Mouse (Mus musculus) embryonic facial prominence, embryonic 14.5 days (tissue): ENCODE measurements around the gene Unc5b. TPM values are rescaled to one million over a fixed set of nuclear protein-coding genes. Genes with fewer than 3 reads are reported as not detected.

Experiments used
- ATAC-seq: fragments of 200-750 bp; cut with Nextera tagmentation; 2 replicates; pipeline ENCODE4 v1.8.0; 2017; ENCODE audit warnings: low read depth, moderate number of reproducible peaks, moderate TSS enrichment
- DNase-seq: peaks from one replicate; pipeline ENCODE4 v3.0.0-alpha.2; 2015; ENCODE audit warnings: low spot score
- H3K27ac ChIP-seq: fragments of 300-500 bp; sonication (generic); replicated peaks from 2 replicates; pipeline ENCODE4 v1.5.1; 2014; ENCODE audit warnings: low read depth, mild to moderate bottlenecking, low read length, moderate library complexity
- H3K27me3 ChIP-seq: fragments of 300-500 bp; sonication (generic); replicated peaks from 2 replicates; pipeline ENCODE4 v1.6.1; 2014; ENCODE audit warnings: low read length; ENCODE audit not compliant: control insufficient read depth, insufficient read depth
- H3K36me3 ChIP-seq: fragments of 300-500 bp; sonication (generic); 2 replicates; pipeline ENCODE4 v1.6.1; 2014; ENCODE audit warnings: low read length, mixed read lengths; ENCODE audit not compliant: control insufficient read depth, insufficient read depth
- H3K4me1 ChIP-seq: fragments of 300-500 bp; sonication (generic); 2 replicates; pipeline ENCODE4 v1.6.1; 2014; ENCODE audit warnings: antibody characterized with exemption, low read length; ENCODE audit not compliant: control insufficient read depth, insufficient read depth
- H3K4me2 ChIP-seq: fragments of 300-500 bp; sonication (generic); 2 replicates; pipeline ENCODE4 v1.6.1; 2014; ENCODE audit warnings: low read depth, mild to moderate bottlenecking, low read length, moderate library complexity, mixed read lengths
- H3K4me3 ChIP-seq: fragments of 300-500 bp; sonication (generic); 2 replicates; pipeline ENCODE4 v1.5.1; 2014; ENCODE audit warnings: low read depth, mild to moderate bottlenecking, low read length
- H3K9ac ChIP-seq: fragments of 300-500 bp; sonication (generic); 2 replicates; pipeline ENCODE4 v1.6.1; 2014; ENCODE audit warnings: low read depth, mild to moderate bottlenecking, low read length, moderate library complexity, mixed read lengths
- H3K9me3 ChIP-seq: fragments of 300-500 bp; sonication (generic); 2 replicates; pipeline ENCODE4 v1.6.1; 2016; ENCODE audit warnings: low read length; ENCODE audit not compliant: control insufficient read depth
- WGBS: fragments of 180-500 bp; shearing (Covaris S2); extraction: QIAGEN DNeasy Blood & Tissue Kit; methylation state at CpG from one replicate; pipeline ENCODE4 v1.1.7; 2014; 5-methylcytosine and 5-hydroxymethylcytosine counted together
- polyA plus RNA-seq: library from polyadenylated mRNA; unstranded; fragments of >200 nt; fragmentation: Nextera tagmentation; extraction: Ambion mirVana; gene quantifications from 2 replicates; pipeline ENCODE4 v1.2.1, GENCODE M21; 2014

Gene Unc5b
- polyA plus RNA-seq, 1 experiment from 2014 or later: 6.6 TPM

- no peaks in the 10 kb centered on the region for H3K9me3 ChIP-seq
- no peak overlapping the region for H3K4me2 ChIP-seq
- no peak overlapping the region for H3K4me3 ChIP-seq
- no peaks in the 10 kb centered on the region for H3K27me3 ChIP-seq
- H3K4me1 ChIP-seq: peaks cover 12% of the 10 kb centered on the region; the same call in 1 of the 2 replicates
- no peak overlapping the region for H3K27ac ChIP-seq
- H3K9ac ChIP-seq: no peak overlapping the region
- no peaks in the 10 kb centered on the region for H3K36me3 ChIP-seq
- no peak for DNase-seq
- no peak for ATAC-seq
- 84% methylated on average over 6 of the region's 6 CpGs for WGBS
Measured at GRCm38 (mm10) chr10:60790912-60791311, 40.5 kb downstream of the Unc5b start.

- no peak overlapping the region for H3K27ac ChIP-seq
Measured at GRCm38 (mm10) chr10:60787303-60788074, 43.9 kb downstream of the Unc5b start.

GRCm38 (mm10) chr10:60783608-60784007 is 47.8 kb downstream of the Unc5b start:
- Histone ChIP-seq H3K4me3 (no peak overlapping the region), H3K36me3 (no peaks in the 10 kb centered on the region), H3K9ac (no peak overlapping the region; the same call in 1 of the 2 replicates), H3K4me1 (no peaks in the 10 kb centered on the region), H3K9me3 (no peaks in the 10 kb centered on the region), H3K4me2 (no peak overlapping the region), H3K27me3 (no peaks in the 10 kb centered on the region), H3K27ac (no peak overlapping the region)
- ATAC-seq (no peak), DNase-seq (no peak)
- WGBS: 28% methylated on average over 2 of the region's 2 CpGs

More at GRCm38 (mm10) chr10:60787303-60788074, 43.9 kb downstream of the Unc5b start:
- Histone ChIP-seq H3K4me3 (no peak overlapping the region), H3K9me3 (no peaks in the 10 kb centered on the region), H3K4me1 (0 out of 2 replicates have a peak, but pooled peaks cover under 1% of the 10 kb centered on the region), H3K9ac (no peak overlapping the region), H3K36me3 (no peaks in the 10 kb centered on the region), H3K4me2 (no peak overlapping the region), H3K27me3 (no peaks in the 10 kb centered on the region)
- DNase-seq: no peak
- ATAC-seq: 0 out of 2 replicates have a peak, but pooled peaks have one; percentile 20
- 71% methylated on average over 15 of the region's 16 CpGs for WGBS

GRCm38 (mm10) chr10:60779628-60780027 is 51.8 kb downstream of the Unc5b start:
- ATAC-seq (peak; percentile 56), DNase-seq (peak; percentile 82)
- peak overlapping the region; percentile 33 for H3K4me2 ChIP-seq
- H3K27me3 ChIP-seq: no peaks in the 10 kb centered on the region
- 0 out of 2 replicates have a peak, but pooled peaks cover 3% of the 10 kb centered on the region for H3K36me3 ChIP-seq
- no peaks in the 10 kb centered on the region for H3K4me1 ChIP-seq
- H3K9ac ChIP-seq: 0 out of 2 replicates have a peak overlapping the region, but pooled peaks have one; percentile 15
- no peaks in the 10 kb centered on the region for H3K9me3 ChIP-seq
- no peak overlapping the region for H3K27ac ChIP-seq
- H3K4me3 ChIP-seq: no peak overlapping the region
- WGBS: 16% methylated on average over 8 of the region's 9 CpGs

- H3K4me2 ChIP-seq: no peak overlapping the region
- DNase-seq: no peak
- no peaks in the 10 kb centered on the region for H3K4me1 ChIP-seq
- ATAC-seq: no peak
- WGBS: 60% methylated on average over 12 of the region's 12 CpGs
- H3K9ac ChIP-seq: no peak overlapping the region
- H3K9me3 ChIP-seq: no peaks in the 10 kb centered on the region
- no peak overlapping the region for H3K27ac ChIP-seq
- H3K27me3 ChIP-seq: no peaks in the 10 kb centered on the region
- 0 out of 2 replicates have a peak, but pooled peaks cover 4% of the 10 kb centered on the region for H3K36me3 ChIP-seq
- no peak overlapping the region for H3K4me3 ChIP-seq
Measured at GRCm38 (mm10) chr10:60778542-60778941, 52.8 kb downstream of the Unc5b start.

GRCm38 (mm10) chr10:60775473-60775872 is 55.9 kb downstream of the Unc5b start:
- Histone ChIP-seq H3K9me3 (no peaks in the 10 kb centered on the region), H3K36me3 (0 out of 2 replicates have a peak, but pooled peaks cover 4% of the 10 kb centered on the region), H3K9ac (no peak overlapping the region), H3K27ac (no peak overlapping the region), H3K4me1 (no peaks in the 10 kb centered on the region), H3K4me2 (no peak overlapping the region), H3K4me3 (no peak overlapping the region), H3K27me3 (no peaks in the 10 kb centered on the region)
- 76% methylated on average over 6 of the region's 6 CpGs for WGBS
- ATAC-seq (no peak), DNase-seq (no peak)

- Histone ChIP-seq H3K36me3 (0 out of 2 replicates have a peak, but pooled peaks cover 4% of the 10 kb centered on the region), H3K27me3 (no peaks in the 10 kb centered on the region), H3K4me1 (no peaks in the 10 kb centered on the region), H3K4me3 (no peak overlapping the region), H3K4me2 (no peak overlapping the region), H3K27ac (no peak overlapping the region), H3K9ac (no peak overlapping the region), H3K9me3 (no peaks in the 10 kb centered on the region)
- ATAC-seq: no peak
- DNase-seq: no peak
- 94% methylated on average over 12 of the region's 13 CpGs for WGBS
Measured at GRCm38 (mm10) chr10:60774616-60775015, 56.8 kb downstream of the Unc5b start.

- no peak overlapping the region for H3K4me2 ChIP-seq
- no peaks in the 10 kb centered on the region for H3K9me3 ChIP-seq
- 0 out of 2 replicates have a peak, but pooled peaks cover 4% of the 10 kb centered on the region for H3K36me3 ChIP-seq
- WGBS: 36% methylated on average over 4 of the region's 4 CpGs
- ATAC-seq (no peak), DNase-seq (no peak)
- no peak overlapping the region for H3K4me3 ChIP-seq
- no peaks in the 10 kb centered on the region for H3K4me1 ChIP-seq
- no peak overlapping the region for H3K9ac ChIP-seq
- H3K27me3 ChIP-seq: no peaks in the 10 kb centered on the region
- no peak overlapping the region for H3K27ac ChIP-seq
Measured at GRCm38 (mm10) chr10:60770855-60771254, 60.5 kb downstream of the Unc5b start.
